15 mouse cellular contexts compared by ENCODE assay signal in the genomic region with DNA sequence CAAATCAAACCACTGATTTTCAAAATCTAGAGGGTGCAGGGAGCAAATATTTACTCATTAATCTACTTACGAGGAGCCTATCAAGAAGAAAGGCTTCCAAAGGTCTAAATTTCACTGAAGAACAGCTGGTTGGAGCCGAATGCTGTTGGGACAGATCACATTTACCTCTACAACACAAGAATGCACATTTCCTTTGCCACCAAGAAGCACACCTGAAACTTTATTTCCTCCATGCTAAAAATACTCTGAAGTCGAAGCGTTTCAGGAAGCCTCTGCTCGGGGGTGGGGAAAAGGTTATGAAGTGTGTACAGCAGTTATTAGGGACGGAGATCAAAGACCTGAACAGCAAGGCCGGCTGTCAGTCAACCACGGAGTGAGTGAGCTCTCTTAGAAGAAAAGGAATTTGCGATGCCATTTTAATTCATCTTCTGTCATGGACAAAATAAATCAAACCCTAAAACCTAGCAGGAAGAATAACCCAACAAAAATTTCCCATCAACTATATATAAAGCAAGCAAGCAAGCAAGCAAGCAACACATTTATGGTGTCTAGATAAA. TPM values are rescaled to one million over a fixed set of nuclear protein-coding genes. Genes with fewer than 3 reads are reported as not detected.
DNase-seq lines count a peak whose midpoint lies in the region; ATAC-seq lines count a peak whose summit lies in the region.
"Had no signal": no experiment of that assay in that cellular context is flagged by ENCODE, and none has a peak within 500 bp of the region (broad histone marks: within the 10 kb centered on the region; RNA-seq: fewer than 3 reads in every experiment).

No protein-coding gene starts in this region.

- H3K9ac ChIP-seq in heart, embryonic 16.5 days (ENCODE audit: low read length): no peak overlapping the region
- H3K9ac ChIP-seq: stomach, embryonic 15.5 days had no signal

- H3K4me1 ChIP-seq in heart, embryonic 16.5 days (ENCODE audit: control insufficient read depth, insufficient read depth, low read length): peaks cover 5% of the 10 kb centered on the region
- peaks cover 19% of the 10 kb centered on the region for H3K4me1 ChIP-seq in brown adipose tissue, adult 24 weeks (ENCODE audit: control insufficient read depth, insufficient read depth, insufficient read length, low read length)

- peak overlapping the region; percentile 68 for H3K27ac ChIP-seq in heart, embryonic 16.5 days (ENCODE audit: low read length)
- H3K27ac ChIP-seq in brown adipose tissue, adult 24 weeks (replicated peaks; ENCODE audit: low read depth, low read length): peak overlapping the region; percentile 98
- H3K27ac ChIP-seq: hindbrain, embryonic 10.5 days; midbrain, embryonic 10.5 days; stomach, embryonic 15.5 days had no signal

- H3K36me3 ChIP-seq in heart, embryonic 16.5 days (ENCODE audit: control insufficient read depth, insufficient read depth): no peaks in the 10 kb centered on the region
- H3K36me3 ChIP-seq: hindbrain, embryonic 10.5 days; midbrain, embryonic 10.5 days; stomach, embryonic 15.5 days had no signal

- DNase-seq in heart, postnatal 14 days: no peak
- peak; percentile 29 for DNase-seq in kidney, postnatal 10 days
- DNase-seq in kidney, postnatal 36 days: no peak
- peak; percentile 20 for DNase-seq in CD4-positive helper T cell, adult 2 months (ENCODE audit: low read depth, low spot score)
- DNase-seq: cerebellum, postnatal 14 days; gastrocnemius, postnatal 36 days; liver; spleen, adult 18-20 months had no signal

- ATAC-seq in heart, embryonic 16.5 days (replicated peaks; ENCODE audit: extremely low read depth, insufficient read depth, low FRiP score): no peak
- no peak for ATAC-seq in CD4-positive, CD25-positive, alpha-beta regulatory T cell, adult 4 months
- ATAC-seq: intestine, postnatal 0 days had no signal

- intact Hi-C loops in heart, postnatal 14 days (cut with DNase I): no loop called here

- 41% methylated on average over 9 of the region's 9 CpGs for WGBS in heart, embryonic 16.5 days

- no peaks in the 10 kb centered on the region for H3K9me3 ChIP-seq in heart, embryonic 16.5 days (replicated peaks; ENCODE audit: control insufficient read depth, low read length)
- H3K9me3 ChIP-seq: hindbrain, embryonic 10.5 days; midbrain, embryonic 10.5 days; stomach, embryonic 15.5 days had no signal

- no peaks in the 10 kb centered on the region for H3K27me3 ChIP-seq in heart, embryonic 16.5 days (ENCODE audit: control insufficient read depth, insufficient read depth, low read length)
- H3K27me3 ChIP-seq: stomach, embryonic 15.5 days had no signal

- no peak overlapping the region for H3K4me2 ChIP-seq in heart, embryonic 16.5 days (ENCODE audit: low read depth, low read length)
- H3K4me2 ChIP-seq: stomach, embryonic 15.5 days had no signal

- no peak overlapping the region for H3K4me3 ChIP-seq in heart, embryonic 16.5 days (ENCODE audit: low read length)
- no peak overlapping the region for H3K4me3 ChIP-seq in brown adipose tissue, adult 24 weeks (ENCODE audit: insufficient read depth, low read depth, low read length)
- H3K4me3 ChIP-seq: hindbrain, embryonic 10.5 days; midbrain, embryonic 10.5 days; stomach, embryonic 15.5 days had no signal

RNA-seq across cellular contexts. Expression of gene Ttc7b, which starts 18.6 kb away (rescaled TPM):
- 6.7 and 7.3 TPM in 2 replicates for polyA plus RNA-seq in heart, embryonic 16.5 days (2015; fragmentation: Nextera tagmentation; extraction: Ambion mirVana)
- total RNA-seq in heart, postnatal 14 days (2021): 10 to 100 TPM; 65.8 to 73.1 TPM
- 37.7 and 42.9 TPM in 2 replicates for polyA plus RNA-seq in brown adipose tissue, adult 24 weeks (2012; ENCODE audit: insufficient read depth, insufficient read length, missing spikeins)
- polyA plus RNA-seq in CD4-positive, CD25-positive, alpha-beta regulatory T cell, adult 4 months (2017; shearing (Covaris generic)): 1 to 10 TPM; 3.4 to 5.1 TPM

Comparison
In these comparisons a context has a peak if more than half of its experiments do, and no peak if none do; other contexts are left out.
1. DNase-seq: peak in kidney, postnatal 10 days (single experiment) and CD4-positive helper T cell, adult 2 months (single experiment); none in heart, postnatal 14 days (0 of 2) and kidney, postnatal 36 days (0 of 2).